Mouse (Mus musculus): ENCODE results near the gene Phldb1. TPM values are rescaled to one million over a fixed set of nuclear protein-coding genes. Genes with fewer than 3 reads are reported as not detected.

The Phldb1 gene
- polyA plus RNA-seq, 1 experiment, result 131 TPM

DNA sequence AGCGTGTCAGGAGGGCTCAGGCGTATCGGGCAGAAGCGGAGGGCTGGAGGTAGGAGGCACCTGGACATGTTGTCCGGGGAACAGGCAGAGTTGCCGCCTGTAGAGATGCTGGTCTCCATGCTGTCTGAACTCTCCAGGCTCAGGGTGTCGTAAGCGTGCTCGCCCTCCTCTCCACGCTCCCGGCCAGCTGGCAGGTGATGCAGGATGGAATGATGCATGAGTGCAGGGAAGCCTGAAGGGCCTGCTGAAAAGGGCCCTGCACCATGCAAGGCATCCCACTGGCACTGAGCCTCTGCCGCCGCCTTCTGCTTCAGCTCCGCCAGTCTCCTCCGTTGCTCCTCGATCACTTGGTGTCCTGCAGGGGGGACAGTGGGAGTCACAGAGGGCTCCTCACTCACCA is 37.1 kb downstream of the Phldb1 start:
- H3K27ac ChIP-seq (ENCODE audit: insufficient read depth, low read length), result no peak overlapping the region
- H3K4me3 ChIP-seq (ENCODE audit: insufficient read depth, low read length), result no peak overlapping the region
- H3K4me1 ChIP-seq (ENCODE audit: control insufficient read depth, insufficient read depth, low read length), result no peaks in the 10 kb centered on the region
- TF ChIP-seq CTCF (IDR thresholded peaks at IDR 0.05; ENCODE audit: extremely low read depth, insufficient read depth, low read length) (no peak), POLR2A (IDR thresholded peaks at IDR 0.05; ENCODE audit: extremely low read depth, insufficient read depth, low read length) (no peak)

- Histone ChIP-seq H3K4me1 (ENCODE audit: control insufficient read depth, insufficient read depth, low read length) (peaks cover 6% of the 10 kb centered on the region; the same call in 1 of the 2 replicates), H3K4me3 (ENCODE audit: insufficient read depth, low read length) (no peak overlapping the region), H3K27ac (ENCODE audit: insufficient read depth, low read length) (no peak overlapping the region)
- TF ChIP-seq POLR2A (IDR thresholded peaks at IDR 0.05; ENCODE audit: extremely low read depth, insufficient read depth, low read length) (no peak), CTCF (IDR thresholded peaks at IDR 0.05; ENCODE audit: extremely low read depth, insufficient read depth, low read length) (no peak)
These were observed 41.9 kb downstream of the Phldb1 start for GRCm38 (mm10) chr9:44693071-44693470.

- Histone ChIP-seq H3K4me3 (ENCODE audit: insufficient read depth, low read length) (no peak overlapping the region), H3K27ac (ENCODE audit: insufficient read depth, low read length) (no peak overlapping the region), H3K4me1 (ENCODE audit: control insufficient read depth, insufficient read depth, low read length) (peaks cover 6% of the 10 kb centered on the region; the same call in 1 of the 2 replicates)
- TF ChIP-seq POLR2A (IDR thresholded peaks at IDR 0.05; ENCODE audit: extremely low read depth, insufficient read depth, low read length) (no peak), CTCF (IDR thresholded peaks at IDR 0.05; ENCODE audit: extremely low read depth, insufficient read depth, low read length) (no peak)
These were observed 43.1 kb downstream of the Phldb1 start for GRCm38 (mm10) chr9:44691671-44692520.

DNA sequence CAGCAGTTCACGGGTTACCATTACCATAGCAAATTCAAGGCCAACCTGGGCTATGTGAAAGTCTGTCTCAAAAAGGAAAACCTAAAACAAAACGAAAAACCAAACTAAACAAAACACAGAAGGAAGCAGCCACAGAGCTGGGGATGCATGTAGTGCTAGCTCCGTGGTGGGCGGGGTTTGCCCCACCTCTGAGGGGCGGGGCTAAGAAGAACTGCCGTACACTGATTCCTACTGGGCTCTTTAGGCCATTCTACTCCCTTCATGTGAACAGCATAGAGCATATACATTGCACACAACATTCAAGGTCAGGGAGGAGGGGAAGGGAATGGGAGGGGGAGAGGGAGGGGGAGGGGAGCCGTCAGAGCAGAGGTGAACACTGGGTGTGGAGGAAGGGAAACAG is 44.4 kb downstream of the Phldb1 start:
- TF ChIP-seq POLR2A (IDR thresholded peaks at IDR 0.05; ENCODE audit: extremely low read depth, insufficient read depth, low read length) (no peak), CTCF (IDR thresholded peaks at IDR 0.05; ENCODE audit: extremely low read depth, insufficient read depth, low read length) (no peak)
- peaks cover 6% of the 10 kb centered on the region; the same call in 1 of the 2 replicates for H3K4me1 ChIP-seq (ENCODE audit: control insufficient read depth, insufficient read depth, low read length)
- no peak overlapping the region for H3K4me3 ChIP-seq (ENCODE audit: insufficient read depth, low read length)
- H3K27ac ChIP-seq (ENCODE audit: insufficient read depth, low read length), result no peak overlapping the region

GRCm38 (mm10) chr9:44688013-44688412 is 47.0 kb downstream of the Phldb1 start:
- TF ChIP-seq POLR2A (IDR thresholded peaks at IDR 0.05; ENCODE audit: extremely low read depth, insufficient read depth, low read length), result no peak
- TF ChIP-seq CTCF (IDR thresholded peaks at IDR 0.05; ENCODE audit: extremely low read depth, insufficient read depth, low read length), result no peak
- Histone ChIP-seq H3K4me1 (ENCODE audit: control insufficient read depth, insufficient read depth, low read length) (peaks cover 6% of the 10 kb centered on the region; the same call in 1 of the 2 replicates), H3K4me3 (ENCODE audit: insufficient read depth, low read length) (no peak overlapping the region), H3K27ac (ENCODE audit: insufficient read depth, low read length) (no peak overlapping the region)

DNA sequence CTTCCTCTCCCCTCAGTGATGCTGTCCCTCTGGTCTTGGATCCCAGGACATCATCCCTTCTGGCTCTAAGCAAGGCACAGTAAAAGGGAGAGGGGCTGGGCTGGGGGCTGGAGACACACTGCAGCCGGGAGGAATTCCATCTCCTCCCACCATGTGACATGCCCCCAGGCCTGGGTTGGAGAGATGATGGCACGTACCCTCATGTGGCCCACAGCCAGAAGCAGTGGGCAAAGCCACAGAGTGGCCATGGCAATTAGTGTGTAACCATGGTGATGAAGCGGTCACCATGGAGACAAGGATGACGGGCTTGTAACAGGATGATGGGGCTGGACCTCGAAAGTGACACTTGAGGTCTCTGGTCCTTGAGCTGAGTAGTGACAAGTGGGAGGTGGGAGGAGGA is 48.4 kb downstream of the Phldb1 start:
- Histone ChIP-seq H3K4me3 (ENCODE audit: insufficient read depth, low read length) (no peak overlapping the region), H3K27ac (ENCODE audit: insufficient read depth, low read length) (no peak overlapping the region), H3K4me1 (ENCODE audit: control insufficient read depth, insufficient read depth, low read length) (peaks cover 3% of the 10 kb centered on the region; the same call in 1 of the 2 replicates)
- TF ChIP-seq CTCF (IDR thresholded peaks at IDR 0.05; ENCODE audit: extremely low read depth, insufficient read depth, low read length) (no peak), POLR2A (IDR thresholded peaks at IDR 0.05; ENCODE audit: extremely low read depth, insufficient read depth, low read length) (no peak)

DNA sequence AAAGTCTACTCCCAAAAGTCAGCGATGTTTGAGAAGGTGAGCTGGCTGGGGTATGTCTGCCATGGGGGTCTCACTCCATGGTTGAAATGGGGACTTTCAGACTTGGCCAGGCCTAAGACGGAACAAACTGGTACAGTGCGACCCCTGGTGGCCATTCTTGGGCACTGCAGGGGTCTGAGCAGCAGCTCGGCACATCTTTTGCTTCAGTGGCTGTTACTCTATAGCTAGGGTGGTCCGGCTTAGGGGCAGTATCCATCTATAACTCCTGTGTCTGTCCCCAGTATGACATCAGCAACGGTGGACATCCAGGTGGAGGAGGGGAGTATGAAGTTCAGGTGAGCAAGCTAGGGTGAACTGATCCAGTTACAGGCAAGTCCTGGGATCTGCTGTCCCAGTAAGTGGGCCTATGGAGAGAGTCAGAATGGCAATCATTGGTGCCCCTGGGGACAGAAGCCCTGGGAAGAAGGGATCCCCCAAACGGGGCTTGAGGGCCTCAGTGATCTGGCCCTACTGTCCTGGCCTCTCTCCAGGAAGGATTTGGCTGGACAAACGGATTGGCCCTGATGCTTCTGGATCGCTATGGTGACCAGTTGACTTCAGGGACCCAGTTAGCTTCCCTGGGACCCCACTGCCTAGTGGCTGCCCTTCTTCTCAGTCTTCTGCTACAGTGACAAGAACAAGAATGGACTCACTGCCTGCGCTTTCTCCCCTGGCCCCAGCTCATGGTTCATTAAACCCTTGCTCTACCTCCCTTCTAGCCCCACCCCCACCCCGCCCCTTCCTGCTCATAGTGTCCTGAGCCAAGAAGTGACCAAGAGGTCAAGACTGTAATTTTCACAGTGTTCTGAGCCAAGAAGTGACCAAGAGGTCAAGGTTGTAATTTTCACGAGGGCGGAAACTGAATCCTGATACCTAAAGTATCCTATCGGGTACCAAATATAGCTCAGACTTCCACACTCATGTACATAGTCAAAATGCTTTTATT is 49.4 kb downstream of the Phldb1 start:
- TF ChIP-seq CTCF (IDR thresholded peaks at IDR 0.05; ENCODE audit: extremely low read depth, insufficient read depth, low read length), result peak; percentile 95
- TF ChIP-seq POLR2A (IDR thresholded peaks at IDR 0.05; ENCODE audit: extremely low read depth, insufficient read depth, low read length), result no peak
- Histone ChIP-seq H3K27ac (ENCODE audit: insufficient read depth, low read length) (no peak overlapping the region), H3K4me3 (ENCODE audit: insufficient read depth, low read length) (no peak overlapping the region), H3K4me1 (ENCODE audit: control insufficient read depth, insufficient read depth, low read length) (no peaks in the 10 kb centered on the region)

DNA sequence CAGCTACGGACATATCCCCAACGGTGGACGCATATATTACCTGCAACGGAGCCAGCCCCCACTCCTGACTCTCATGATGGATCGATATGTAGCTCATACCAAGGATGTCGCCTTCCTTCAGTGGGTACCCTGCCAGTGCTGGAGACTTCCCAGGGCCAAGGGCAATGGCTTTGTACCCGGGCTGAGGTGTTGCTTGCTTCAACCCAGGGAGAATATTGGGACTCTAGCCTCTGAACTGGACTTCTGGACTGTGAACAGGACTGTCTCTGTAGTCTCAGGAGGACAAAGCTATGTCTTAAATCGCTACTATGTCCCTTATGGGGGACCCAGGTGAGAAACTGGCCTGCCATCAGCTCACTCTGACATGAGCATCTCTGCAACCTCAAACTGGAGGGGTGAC is 52.0 kb downstream of the Phldb1 start:
- Histone ChIP-seq H3K27ac (ENCODE audit: insufficient read depth, low read length) (no peak overlapping the region), H3K4me1 (ENCODE audit: control insufficient read depth, insufficient read depth, low read length) (no peaks in the 10 kb centered on the region), H3K4me3 (ENCODE audit: insufficient read depth, low read length) (no peak overlapping the region)
- TF ChIP-seq CTCF (IDR thresholded peaks at IDR 0.05; ENCODE audit: extremely low read depth, insufficient read depth, low read length) (no peak), POLR2A (IDR thresholded peaks at IDR 0.05; ENCODE audit: extremely low read depth, insufficient read depth, low read length) (no peak)

DNA sequence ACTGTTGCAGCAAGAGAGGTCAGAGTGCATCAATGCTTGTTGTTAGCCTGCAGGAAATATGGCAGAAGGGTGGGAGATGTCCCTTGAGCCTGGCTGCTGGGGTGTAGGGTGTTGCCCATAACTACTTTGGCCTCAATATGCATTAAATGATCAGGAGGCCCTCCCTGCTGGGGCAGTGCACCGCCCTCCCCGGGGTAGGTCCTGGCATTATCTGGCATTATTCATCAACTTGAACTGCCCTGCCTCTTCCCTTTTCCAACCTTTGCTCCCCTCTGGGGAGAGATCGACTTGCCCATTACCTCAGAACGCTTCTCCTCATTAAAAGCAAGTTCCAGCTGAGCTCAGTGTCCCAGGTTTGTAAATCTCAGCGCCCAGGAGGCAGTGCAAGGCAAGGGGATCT is 55.4 kb downstream of the Phldb1 start:
- TF ChIP-seq CTCF (IDR thresholded peaks at IDR 0.05; ENCODE audit: extremely low read depth, insufficient read depth, low read length) (no peak), POLR2A (IDR thresholded peaks at IDR 0.05; ENCODE audit: extremely low read depth, insufficient read depth, low read length) (no peak)
- no peaks in the 10 kb centered on the region for H3K4me1 ChIP-seq (ENCODE audit: control insufficient read depth, insufficient read depth, low read length)

More for the DNA sequence above, 55.4 kb downstream of the Phldb1 start:
- H3K27ac ChIP-seq (ENCODE audit: insufficient read depth, low read length), result no peak overlapping the region
- no peak overlapping the region for H3K4me3 ChIP-seq (ENCODE audit: insufficient read depth, low read length)
